Mouse (Mus musculus): Measurements from ENCODE around the gene Tex52.

Tex52 gene

DNA sequence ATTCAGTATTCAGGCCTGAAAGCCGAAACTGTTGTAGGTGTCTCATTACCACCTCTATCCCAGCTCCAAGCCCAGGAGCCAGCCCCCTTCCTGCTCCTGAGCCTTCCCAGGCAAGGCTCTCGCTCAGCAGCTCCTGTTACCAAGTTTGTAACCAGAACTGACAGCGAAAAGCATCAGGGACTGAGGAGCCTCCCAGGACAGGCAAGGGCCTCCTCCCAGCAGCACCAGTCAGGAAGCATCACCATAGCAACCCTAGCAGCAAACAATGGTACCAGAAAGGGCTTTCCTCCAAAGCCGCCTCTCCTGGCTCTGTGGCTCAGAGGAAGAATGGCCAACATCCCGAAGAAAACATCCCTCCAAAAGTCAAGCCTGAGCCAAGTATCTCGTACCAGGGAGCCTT is at the start of gene Tex52, which contains the start of gene Gm44596:
Tex52 (plus strand) TSS at position 265 of the 400 bp plus-strand sequence.
Gm44596 (plus strand) TSS at position 312 of the 400 bp plus-strand sequence.
- ATAC-seq (ENCODE audit: insufficient number of reproducible peaks, low FRiP score, low TSS enrichment): no peak

DNA sequence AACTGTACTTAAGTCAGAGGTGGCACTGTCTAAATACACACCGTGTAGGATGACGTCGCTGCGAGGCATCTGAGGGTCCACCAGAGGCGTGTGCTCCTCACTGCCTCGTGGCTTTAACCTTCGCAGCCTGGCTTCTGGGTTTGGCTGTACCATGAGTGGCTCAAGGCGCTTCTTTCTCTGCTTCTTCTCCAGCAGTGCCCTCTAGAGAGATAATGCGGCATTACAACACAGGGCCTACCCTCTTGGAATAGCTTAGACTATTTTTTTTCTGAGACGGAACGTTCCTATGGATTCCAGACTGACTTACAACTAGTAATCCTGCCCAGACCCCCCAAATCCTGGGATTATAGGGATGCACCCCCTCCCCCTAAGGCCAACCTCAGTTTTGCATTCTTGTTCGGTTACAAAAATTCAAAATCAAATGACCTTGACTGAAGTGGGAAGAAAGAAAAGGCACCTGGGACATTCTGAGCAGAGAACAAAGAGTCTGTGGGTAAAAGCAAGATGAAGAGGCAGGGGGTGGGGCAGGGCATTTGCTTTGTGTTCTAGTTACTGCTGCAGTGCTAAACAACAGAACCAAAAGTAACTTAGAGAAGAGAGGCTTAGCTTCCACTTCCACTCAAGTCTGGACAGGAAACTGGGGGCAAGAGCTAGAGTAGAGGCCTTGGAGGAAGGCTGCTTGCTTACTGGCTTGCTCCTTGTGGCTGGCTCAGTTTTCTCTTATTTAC is 40.7 kb upstream of the Tex52 start:
- ATAC-seq (ENCODE audit: insufficient number of reproducible peaks, low FRiP score, low TSS enrichment): peak; percentile 87

DNA sequence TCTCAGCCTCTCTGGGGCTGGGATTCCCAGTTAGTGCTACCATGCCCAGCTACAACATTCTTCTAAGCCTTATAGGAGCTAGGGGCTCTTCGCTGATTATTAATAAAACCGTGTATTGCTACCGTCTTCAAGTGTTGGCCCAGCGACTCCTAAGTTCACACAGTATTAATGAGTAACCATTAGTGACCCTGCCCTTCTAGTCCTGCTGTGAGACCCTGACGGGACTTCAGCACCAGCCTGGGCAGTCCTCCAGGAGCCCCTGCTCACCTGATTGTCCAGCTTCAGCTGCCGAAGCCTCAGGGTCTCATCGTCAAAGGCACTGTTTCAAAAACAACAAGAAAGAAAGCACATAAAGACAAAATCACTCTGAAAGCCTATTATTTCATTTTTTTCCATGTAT is 37.8 kb upstream of the Tex52 start:
- ATAC-seq (ENCODE audit: insufficient number of reproducible peaks, low FRiP score, low TSS enrichment): no peak

DNA sequence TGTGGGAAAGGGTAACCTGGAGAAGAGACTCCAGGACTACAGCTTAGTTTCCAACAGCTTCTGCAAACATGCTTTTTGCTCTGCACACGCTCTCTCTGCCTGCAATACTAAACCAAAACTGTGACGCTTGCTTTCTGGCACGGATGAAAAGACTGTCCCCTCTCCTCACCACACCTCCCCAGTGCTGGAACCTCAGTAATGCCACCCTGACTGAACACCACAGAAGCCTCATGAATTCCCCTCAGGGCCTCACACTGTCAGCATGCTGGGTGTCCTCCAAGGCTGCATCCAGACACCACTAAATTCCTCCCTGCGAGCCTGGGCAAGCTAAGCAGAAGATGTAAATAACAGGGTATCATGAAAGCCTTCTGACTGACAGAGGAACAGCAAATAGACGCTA is 36.4 kb upstream of the Tex52 start:
- ATAC-seq (ENCODE audit: insufficient number of reproducible peaks, low FRiP score, low TSS enrichment): no peak

DNA sequence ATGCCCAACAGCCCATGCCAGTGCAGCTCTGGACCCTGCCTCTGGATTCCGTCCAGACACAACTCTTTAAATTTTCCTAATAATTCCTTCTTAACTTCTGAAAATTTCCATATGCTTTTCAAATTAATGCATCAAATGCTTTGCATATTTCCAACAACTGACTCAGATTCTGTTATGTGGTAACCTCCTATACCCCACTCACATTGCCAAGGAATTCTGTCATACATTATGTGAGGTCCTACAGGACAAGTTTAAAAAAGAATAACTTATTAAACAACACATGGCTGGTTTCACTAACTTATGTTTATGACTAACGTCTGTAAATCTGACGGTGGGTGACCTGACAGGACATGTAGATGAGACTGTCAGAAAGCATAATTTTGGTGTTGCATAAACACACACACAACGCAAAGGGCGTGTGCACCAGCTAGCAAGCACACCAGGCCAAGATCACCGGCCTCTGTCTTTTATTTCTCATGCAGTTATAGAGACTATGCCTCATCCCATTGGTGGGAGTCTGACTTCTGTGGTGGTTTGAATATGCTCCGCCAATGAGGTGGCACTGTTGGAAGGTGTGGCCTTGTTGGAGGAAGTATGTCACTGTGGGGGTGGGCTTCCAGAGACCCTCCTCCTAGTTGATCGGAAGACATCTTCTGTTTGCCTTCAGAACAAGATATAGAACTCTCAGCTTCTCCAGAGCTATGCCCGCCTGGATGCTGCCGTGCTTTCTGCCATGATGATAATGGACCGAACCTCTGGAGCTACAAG is 33.1 kb upstream of the Tex52 start:
- no peak for ATAC-seq (ENCODE audit: insufficient number of reproducible peaks, low FRiP score, low TSS enrichment)

DNA sequence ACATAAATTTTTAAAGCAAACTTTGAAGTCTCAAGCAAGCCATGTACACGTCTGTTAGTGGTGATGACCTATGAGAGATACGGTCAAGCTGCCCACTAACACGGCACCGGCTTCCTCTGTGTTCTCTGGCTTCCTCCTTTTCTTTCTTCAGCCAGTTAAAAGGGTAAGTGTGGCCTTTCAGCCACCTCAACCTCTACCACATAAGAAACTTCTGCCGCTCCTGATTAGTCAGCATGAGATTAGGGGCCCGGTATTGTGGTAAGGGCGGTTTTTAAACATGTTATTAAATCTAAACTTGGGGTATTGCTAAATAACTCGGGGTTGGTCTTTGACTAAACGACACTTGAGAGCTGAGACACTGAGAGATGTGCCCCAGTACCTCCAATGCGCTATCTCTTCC is 29.6 kb upstream of the Tex52 start:
- no peak for ATAC-seq (ENCODE audit: insufficient number of reproducible peaks, low FRiP score, low TSS enrichment)

DNA sequence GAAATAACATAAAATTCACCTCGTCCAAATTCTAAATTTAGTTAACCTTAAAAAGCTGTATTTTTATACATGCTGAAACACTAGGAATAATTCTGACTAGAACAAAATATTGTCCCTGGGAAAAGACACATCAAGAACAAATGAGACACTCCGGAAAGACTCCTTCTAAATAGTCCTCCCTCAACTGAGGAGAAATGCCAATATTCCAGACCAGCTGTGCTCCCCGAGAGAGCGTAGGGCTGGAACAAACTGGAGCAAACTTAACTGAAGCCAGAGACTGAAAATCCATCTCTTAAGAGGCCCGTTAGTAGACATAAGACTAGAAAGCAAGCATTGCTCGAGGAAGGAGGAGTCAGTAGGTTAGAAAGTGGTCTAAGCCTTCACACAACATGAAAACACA is 28.5 kb upstream of the Tex52 start:
- ATAC-seq (ENCODE audit: insufficient number of reproducible peaks, low FRiP score, low TSS enrichment): no peak

DNA sequence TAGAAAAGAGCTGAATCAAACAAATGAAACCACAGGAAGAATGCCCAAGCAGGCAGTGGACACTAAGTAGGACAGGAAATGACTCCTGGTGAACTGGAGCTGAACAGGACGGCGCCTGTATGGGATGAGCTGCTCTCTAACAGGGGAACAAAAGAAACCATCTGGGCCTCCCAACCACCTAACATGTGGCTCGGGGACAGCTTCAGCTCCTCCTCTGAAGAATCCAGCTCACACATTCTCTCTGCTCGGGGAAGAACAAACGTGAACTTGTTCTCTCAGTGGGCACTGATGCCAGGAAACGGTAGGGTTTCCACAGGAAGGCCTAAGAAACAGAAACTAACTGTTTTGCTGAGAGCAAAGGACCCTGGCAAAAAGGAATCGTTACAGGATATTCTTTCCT is 25.5 kb upstream of the Tex52 start:
- peak; percentile 66; the same call in 1 of the 2 replicates for ATAC-seq (ENCODE audit: insufficient number of reproducible peaks, low FRiP score, low TSS enrichment)

DNA sequence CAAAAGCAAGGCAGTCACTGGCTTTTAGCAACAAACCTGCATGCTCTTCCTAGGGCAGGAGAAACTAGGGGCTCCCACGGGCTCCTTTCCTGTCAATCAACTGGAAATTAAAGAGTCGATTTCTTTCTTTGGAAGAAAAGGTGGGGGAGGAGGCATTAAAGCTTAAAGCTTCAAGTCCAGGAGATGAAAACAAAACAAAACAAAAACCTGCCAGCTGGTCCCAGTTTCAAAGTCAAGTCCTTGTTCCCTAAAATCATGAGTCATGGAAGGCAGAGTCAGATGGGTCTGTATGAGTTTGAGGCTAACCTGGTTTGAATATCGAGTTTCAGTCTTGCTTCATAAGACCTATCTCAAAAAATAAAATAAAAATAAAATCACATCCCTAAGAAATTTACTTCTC is 21.1 kb upstream of the Tex52 start:
- no peak for ATAC-seq (ENCODE audit: insufficient number of reproducible peaks, low FRiP score, low TSS enrichment)

DNA sequence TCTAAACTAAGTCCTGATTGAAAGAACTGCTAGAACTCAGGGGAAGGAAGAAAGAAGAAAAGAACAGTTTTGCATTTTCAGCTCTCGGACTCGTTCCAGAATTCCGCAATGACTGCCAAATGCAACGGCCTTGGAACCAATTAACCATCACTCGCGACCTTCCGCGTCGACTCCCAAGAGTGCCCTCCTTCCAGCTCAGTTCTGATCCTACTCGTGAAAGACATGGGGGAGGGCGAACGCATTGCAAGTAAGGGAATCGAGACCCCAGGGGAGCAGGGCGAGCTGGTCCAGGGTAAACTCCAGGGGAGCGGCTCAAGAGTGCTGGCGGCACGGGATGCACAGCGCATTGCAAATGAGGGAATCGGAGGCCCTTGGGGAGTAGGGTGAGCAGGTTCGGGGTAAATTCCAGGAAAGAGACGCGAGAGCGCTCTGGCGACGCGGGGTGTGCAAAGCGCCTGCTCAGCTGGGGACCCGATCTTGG is 20.0 kb upstream of the Tex52 start:
- ATAC-seq (ENCODE audit: insufficient number of reproducible peaks, low FRiP score, low TSS enrichment): peak; percentile 15; the same call in 1 of the 2 replicates

DNA sequence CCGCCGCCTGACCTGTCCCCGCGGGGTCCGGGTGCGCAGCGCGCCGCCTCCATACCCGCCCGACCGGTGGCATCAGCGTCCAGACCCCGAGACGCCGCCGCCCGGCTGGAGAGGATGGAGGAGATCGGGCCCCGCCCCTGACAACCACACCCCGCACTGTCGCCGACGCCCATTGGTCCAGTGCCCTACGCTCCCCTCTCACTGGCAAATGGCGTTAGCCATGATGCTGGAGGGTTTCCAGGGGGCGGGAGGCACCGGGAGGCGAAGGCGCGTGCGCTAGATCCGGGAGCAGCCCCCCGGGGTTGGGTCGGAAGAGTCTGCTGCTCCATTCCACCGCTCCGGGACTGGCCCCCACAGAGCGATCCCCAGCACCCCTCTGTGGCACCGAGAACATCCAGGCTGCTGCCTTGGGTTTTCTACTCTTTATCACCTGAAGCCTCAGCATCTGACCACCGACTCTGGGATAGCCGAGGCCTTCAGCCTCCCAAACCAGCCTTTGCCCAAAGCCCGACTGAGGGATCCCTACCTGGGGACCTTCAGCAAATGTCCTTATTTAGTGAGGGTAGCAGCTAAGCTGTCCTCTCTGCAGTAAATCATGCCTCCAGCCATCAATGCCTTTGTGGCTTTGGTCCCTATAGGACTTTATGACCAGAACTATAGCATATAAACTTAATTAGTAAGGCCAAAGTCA is 19.4 kb upstream of the Tex52 start, which contains the start of gene Tulp3:
Tulp3 (minus strand) TSS at position 126 of the 691 bp plus-strand sequence.
- peak; percentile 96 for ATAC-seq (ENCODE audit: insufficient number of reproducible peaks, low FRiP score, low TSS enrichment)

DNA sequence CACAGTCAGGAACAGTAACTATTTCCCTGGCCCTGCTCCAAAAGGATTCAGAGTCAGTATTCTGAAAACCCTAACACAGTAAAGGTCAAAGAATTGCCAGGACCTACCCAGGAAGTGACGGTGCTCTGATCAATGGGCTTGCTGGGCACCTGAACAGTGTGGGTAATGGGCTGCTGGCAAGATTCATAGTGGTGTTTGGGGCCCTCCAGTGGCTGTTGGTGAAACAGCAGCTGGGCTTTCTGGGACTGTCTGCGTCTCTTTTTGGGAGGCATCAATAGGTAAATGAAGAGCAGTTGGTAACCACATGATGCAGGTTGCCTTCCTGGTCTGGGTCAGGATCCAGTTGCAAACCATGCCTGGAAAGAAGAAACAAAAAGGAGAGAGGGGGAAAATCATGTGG is 16.3 kb upstream of the Tex52 start:
- no peak for ATAC-seq (ENCODE audit: insufficient number of reproducible peaks, low FRiP score, low TSS enrichment)

DNA sequence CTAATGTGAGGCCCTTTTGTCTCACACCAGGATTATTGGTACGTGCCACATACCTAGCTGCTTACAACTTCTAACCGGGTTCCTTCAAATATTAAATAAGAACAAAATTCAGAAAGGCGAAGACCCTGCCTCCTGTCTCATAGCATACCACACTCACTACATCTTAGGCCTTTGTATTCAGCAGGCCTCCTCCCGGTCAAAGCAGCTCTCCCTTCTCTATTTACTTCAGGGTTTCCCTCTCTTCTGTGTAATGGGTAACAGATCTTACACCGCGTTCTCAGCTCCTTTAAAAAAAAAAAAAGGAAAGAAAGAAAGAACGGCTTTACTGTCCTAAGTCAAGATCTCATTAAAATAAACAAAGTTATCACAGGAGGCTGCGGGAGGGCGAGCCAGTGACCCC is 13.4 kb upstream of the Tex52 start:
- no peak for ATAC-seq (ENCODE audit: insufficient number of reproducible peaks, low FRiP score, low TSS enrichment)

DNA sequence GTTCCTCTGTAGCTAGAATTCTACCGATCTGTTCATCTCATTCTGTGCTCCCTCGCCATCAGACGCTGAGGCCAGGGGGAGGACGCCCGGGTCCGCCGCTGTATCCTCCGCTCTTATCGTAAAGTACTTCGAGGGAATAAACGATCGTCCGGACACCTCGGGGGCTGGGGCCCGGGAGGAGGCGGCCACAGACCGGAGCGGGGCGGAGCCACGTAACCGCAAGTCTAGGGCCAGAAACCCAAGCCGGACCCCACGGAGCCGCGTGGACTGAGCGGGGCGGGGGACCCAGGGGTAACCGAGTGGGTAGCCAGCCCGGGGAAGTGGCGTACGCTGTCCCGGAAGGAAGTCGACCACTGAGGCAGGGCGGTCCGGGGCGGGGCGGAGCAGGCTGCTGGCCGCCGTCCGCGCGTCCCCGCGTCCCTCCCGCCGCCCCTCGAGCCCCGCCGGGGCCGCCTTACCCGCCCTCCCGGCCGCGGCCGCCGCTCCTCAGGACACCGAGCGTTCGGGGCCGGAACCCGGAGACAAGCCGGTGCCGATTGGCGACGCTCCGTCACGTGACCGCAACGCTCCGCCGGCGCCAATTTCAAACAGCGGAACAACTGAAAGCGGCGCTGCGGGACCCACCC is 12.8 kb upstream of the Tex52 start, which contains the start of the genes Rhno1 and Foxm1:
Rhno1 (minus strand) TSS at position 531 of the 626 bp plus-strand sequence.
Foxm1 (plus strand) TSS at position 587 of the 626 bp plus-strand sequence.
- peak; percentile 83 for ATAC-seq (ENCODE audit: insufficient number of reproducible peaks, low FRiP score, low TSS enrichment)

DNA sequence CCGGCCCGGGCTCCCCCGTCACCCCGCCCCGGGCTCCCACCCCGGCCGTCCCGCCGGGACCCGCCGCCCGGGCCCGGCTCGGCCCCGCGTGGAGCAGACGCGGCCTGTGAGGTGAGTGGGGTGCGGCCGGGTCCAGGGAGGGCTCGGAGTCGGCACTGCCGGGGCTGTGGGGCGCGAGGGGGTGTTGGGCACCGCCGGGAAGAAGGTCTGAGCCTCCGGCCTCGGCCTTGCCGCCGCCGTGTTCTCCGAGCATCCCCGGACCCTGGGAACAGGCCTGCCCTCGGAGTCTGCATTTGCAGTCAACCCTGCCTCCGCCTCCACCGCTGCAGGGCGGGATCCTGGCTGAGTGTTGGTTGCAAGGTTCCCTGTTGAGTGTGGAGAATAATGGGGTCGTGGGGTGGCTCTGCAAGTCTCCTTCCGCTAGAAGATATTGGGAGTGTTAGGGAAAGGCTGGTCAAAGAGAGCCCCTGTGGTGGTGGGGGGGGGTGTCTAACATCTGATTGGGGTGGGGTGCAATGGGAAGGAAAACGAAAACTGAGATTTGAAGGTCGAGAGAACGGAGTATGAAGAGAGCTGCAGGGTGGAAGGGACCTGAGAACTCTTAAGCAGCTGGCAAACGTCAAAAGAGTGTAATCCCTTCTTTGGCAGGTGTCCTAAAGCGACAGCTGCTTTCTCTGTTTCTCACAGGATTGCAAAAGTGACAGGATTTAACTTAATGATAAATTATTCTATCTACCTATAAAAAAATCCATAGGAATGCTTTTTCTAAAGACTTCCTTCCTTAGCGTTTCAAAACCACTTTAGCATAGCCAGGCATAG is 12.0 kb upstream of the Tex52 start:
- peak; percentile 32; the same call in 1 of the 2 replicates for ATAC-seq (ENCODE audit: insufficient number of reproducible peaks, low FRiP score, low TSS enrichment)

DNA sequence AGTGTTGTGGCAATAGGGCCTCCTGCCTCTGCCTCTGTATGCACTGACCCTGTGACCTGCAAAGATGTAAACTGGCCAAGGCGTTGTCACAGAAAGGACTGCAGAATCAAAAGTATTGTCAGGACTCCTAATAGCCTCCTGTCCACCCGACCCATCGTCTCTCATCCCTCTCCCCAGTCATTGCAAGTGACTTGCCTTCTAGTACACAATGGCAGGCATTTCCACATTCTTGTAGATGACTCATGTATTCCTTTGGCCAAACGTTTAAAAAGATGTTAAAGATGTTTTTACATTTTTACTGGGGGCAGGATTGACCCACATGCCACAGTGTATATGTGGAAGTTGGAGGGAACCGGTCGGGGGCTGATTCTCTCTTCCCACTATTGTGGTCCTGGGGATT is 10.5 kb upstream of the Tex52 start:
- ATAC-seq (ENCODE audit: insufficient number of reproducible peaks, low FRiP score, low TSS enrichment): no peak

DNA sequence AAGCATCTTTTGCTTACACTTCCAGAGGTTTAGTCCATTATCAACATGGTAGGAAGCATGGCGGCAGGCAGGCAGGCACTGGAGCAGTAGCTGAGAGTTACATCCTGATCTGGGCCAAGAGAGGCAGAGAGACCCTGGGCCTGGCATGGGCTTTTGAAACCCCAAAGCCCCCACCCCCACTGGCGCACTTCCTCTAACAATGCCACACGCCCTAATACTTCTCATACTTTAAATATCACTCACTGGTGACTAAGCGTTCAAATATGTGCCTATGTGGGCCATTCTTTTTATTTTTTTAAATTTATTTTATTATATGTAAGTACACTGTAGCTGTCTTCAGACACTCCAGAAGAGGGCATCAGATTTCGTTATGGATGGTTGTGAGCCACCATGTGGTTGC is 8.8 kb upstream of the Tex52 start:
- no peak for ATAC-seq (ENCODE audit: insufficient number of reproducible peaks, low FRiP score, low TSS enrichment)

DNA sequence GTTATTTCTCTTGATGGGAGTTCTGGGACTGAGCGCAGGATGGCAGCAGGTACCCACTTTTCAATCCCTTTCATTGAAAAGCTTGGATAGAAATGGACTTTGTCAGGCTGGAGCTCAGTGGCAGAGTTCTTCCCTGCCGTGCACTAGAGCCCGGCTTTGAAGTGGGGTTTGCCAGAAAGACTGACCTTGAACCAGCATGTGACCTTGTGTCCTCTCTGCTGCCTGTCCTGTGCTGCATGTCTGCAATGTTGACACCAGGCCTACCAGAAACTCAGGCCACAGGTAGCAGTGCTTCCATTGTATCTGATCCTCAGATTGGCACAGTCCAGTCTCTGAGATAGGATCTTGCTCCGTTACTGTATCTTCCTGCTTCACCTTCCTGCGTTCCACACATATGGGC is 5.2 kb upstream of the Tex52 start:
- ATAC-seq (ENCODE audit: insufficient number of reproducible peaks, low FRiP score, low TSS enrichment): no peak

DNA sequence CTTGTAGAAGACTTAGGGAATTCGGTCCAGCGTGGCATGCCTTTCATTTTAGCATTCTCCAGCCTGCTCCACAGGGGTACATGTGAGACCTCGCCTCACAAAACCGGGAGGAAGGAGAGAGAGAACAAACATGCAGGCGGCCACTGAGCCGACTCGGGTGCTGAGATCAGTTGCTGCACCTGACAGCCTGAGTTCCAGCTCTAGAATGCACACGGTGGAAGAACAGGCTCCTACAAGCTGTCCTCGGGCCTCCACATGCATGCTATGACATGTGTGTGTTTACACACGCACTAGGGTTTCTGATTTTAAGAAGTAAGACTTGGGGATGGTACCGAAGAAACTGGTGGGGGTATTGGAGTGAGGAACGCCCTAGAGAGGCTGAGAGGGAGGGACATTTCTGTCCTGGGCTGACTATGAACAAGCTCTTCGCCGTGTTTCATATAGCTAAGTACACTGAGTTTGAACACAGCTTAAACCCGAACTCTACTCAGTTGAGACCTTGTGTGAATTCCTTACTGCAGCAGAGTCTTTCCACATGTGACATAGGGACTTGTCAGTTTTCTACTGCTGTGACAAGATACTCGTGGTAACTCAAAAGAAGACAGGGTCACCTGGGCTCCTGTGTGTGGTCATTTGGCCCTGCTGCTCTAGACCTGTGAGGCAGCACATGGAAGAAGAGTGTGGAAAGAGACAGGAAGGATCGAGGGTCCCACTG is 1.3 kb downstream of the Tex52 start:
- no peak for ATAC-seq (ENCODE audit: insufficient number of reproducible peaks, low FRiP score, low TSS enrichment)
